Mouse (Mus musculus): ENCODE data around the gene Phgr1. TPM values are rescaled to one million over a fixed set of nuclear protein-coding genes. Genes with fewer than 3 reads are reported as not detected.
A peak's percentile ranks its signal among the peaks of the same experiment; 100 is the strongest.

Phgr1 gene
- total RNA-seq, 2 experiments from 2014 or later: not detected

- no peak for DNase-seq (ENCODE audit: low spot score in 2 of 2)
These were observed 23.2 kb upstream of the Phgr1 start for GRCm38 (mm10) chr2:118749341-118749884.

- no peak for DNase-seq (ENCODE audit: low spot score in 2 of 2)
These were observed 22.1 kb upstream of the Phgr1 start for GRCm38 (mm10) chr2:118750476-118750875.

- DNase-seq (ENCODE audit: low spot score in 2 of 2): no peak
These were observed 20.4 kb upstream of the Phgr1 start for GRCm38 (mm10) chr2:118751896-118752791.

- DNase-seq (ENCODE audit: low spot score in 2 of 2): no peak
These were observed 19.8 kb upstream of the Phgr1 start for GRCm38 (mm10) chr2:118752792-118753108.

GRCm38 (mm10) chr2:118754143-118754542 lies 18.4 kb upstream of the Phgr1 start:
- DNase-seq (ENCODE audit: low spot score in 2 of 2): no peak

GRCm38 (mm10) chr2:118755407-118755806 lies 17.2 kb upstream of the Phgr1 start:
- DNase-seq (ENCODE audit: low spot score in 2 of 2): no peak

- DNase-seq (ENCODE audit: low spot score in 2 of 2): no peak
These were observed 16.5 kb upstream of the Phgr1 start for GRCm38 (mm10) chr2:118756103-118756502.

- no peak for DNase-seq (ENCODE audit: low spot score in 2 of 2)
These were observed 12.7 kb upstream of the Phgr1 start for GRCm38 (mm10) chr2:118759828-118760227.

GRCm38 (mm10) chr2:118760311-118761025 lies 12.1 kb upstream of the Phgr1 start:
- no peak for DNase-seq (ENCODE audit: low spot score in 2 of 2)

GRCm38 (mm10) chr2:118761358-118761757 lies 11.2 kb upstream of the Phgr1 start:
- no peak for DNase-seq (ENCODE audit: low spot score in 2 of 2)

- peak; percentile 89 to 90 for DNase-seq (ENCODE audit: low spot score in 2 of 2)
These were observed 10.4 kb upstream of the Phgr1 start, which contains the start of gene Ccdc9b for GRCm38 (mm10) chr2:118761906-118762783. Gene Ccdc9b, minus strand, starts transcription at chr2:118762661.

GRCm38 (mm10) chr2:118762784-118763148 lies 9.8 kb upstream of the Phgr1 start:
- DNase-seq (ENCODE audit: low spot score in 2 of 2): no peak

GRCm38 (mm10) chr2:118763469-118763868 lies 9.1 kb upstream of the Phgr1 start:
- DNase-seq (ENCODE audit: low spot score in 2 of 2): no peak

GRCm38 (mm10) chr2:118764094-118764831 lies 8.3 kb upstream of the Phgr1 start:
- DNase-seq (ENCODE audit: low spot score in 2 of 2): no peak

- no peak for DNase-seq (ENCODE audit: low spot score in 2 of 2)
These were observed 7.7 kb upstream of the Phgr1 start for GRCm38 (mm10) chr2:118764875-118765274.

GRCm38 (mm10) chr2:118766041-118767033 lies 6.2 kb upstream of the Phgr1 start:
- no peak for DNase-seq (ENCODE audit: low spot score in 2 of 2)

- DNase-seq (ENCODE audit: low spot score in 2 of 2): no peak
These were observed 2.0 kb downstream of the Phgr1 start for GRCm38 (mm10) chr2:118774536-118774935.

- DNase-seq (ENCODE audit: low spot score in 2 of 2): no peak
These were observed 2.8 kb downstream of the Phgr1 start for GRCm38 (mm10) chr2:118775396-118775795.

GRCm38 (mm10) chr2:118775846-118776245 lies 3.3 kb downstream of the Phgr1 start:
- DNase-seq (ENCODE audit: low spot score in 2 of 2): no peak
